In genomic region chr19:42151990-42152389, GRCm38 (mm10) we compare ENCODE assay signal across 9 mouse cellular contexts. TPM values are rescaled to one million over a fixed set of nuclear protein-coding genes. Genes with fewer than 3 reads are reported as not detected.
DNase-seq lines count a peak whose midpoint lies in the region; ATAC-seq lines count a peak whose summit lies in the region.
"Had no signal": no experiment of that assay in that cellular context is flagged by ENCODE, and none has a peak within 500 bp of the region (broad histone marks: within the 10 kb centered on the region; RNA-seq: fewer than 3 reads in every experiment).

No protein-coding gene starts in this region.

- no peak overlapping the region for H3K4me2 ChIP-seq in forebrain, embryonic 14.5 days (ENCODE audit: low read length)

- H3K4me1 ChIP-seq in forebrain, embryonic 14.5 days (ENCODE audit: control insufficient read depth, insufficient read depth, low read length): 0 out of 2 replicates have a peak, but pooled peaks cover 8% of the 10 kb centered on the region

- no peak overlapping the region for H3K27ac ChIP-seq in forebrain, embryonic 14.5 days (ENCODE audit: low read depth, low read length)

- no peaks in the 10 kb centered on the region for H3K9me3 ChIP-seq in forebrain, embryonic 14.5 days (replicated peaks; ENCODE audit: control insufficient read depth, low read length)
- H3K9me3 ChIP-seq: megakaryocyte, embryonic 14.5 days had no signal

- DNase-seq in MN1 (ENCODE audit: low spot score): peak; percentile 82
- DNase-seq in cerebellum, adult 11 months: peak; percentile 89
- DNase-seq in forebrain, embryonic 14.5 days (ENCODE audit: low spot score): peak; percentile 88
- DNase-seq in heart, postnatal 4 days: peak; percentile 92
- DNase-seq in layer of hippocampus, postnatal 14 days (ENCODE audit: low spot score in 2 of 2): peak; percentile 87 to 89
- DNase-seq in lung, postnatal 10 days: peak; percentile 93
- DNase-seq in right cerebral cortex, postnatal 10 days (ENCODE audit: low spot score in 2 of 2): peak; percentile 84 to 85
- peak; percentile 88 for DNase-seq in urinary bladder, postnatal 14 days (ENCODE audit: low spot score)

- peaks cover 7% of the 10 kb centered on the region for H3K27me3 ChIP-seq in forebrain, embryonic 14.5 days (replicated peaks; ENCODE audit: control insufficient read depth, insufficient read depth, low read length)

- 2% methylated on average over 6 of the region's 6 CpGs for WGBS in forebrain, embryonic 14.5 days

- ATAC-seq in forebrain, embryonic 14.5 days: peak; percentile 53

- H3K9ac ChIP-seq in forebrain, embryonic 14.5 days (ENCODE audit: low read length): no peak overlapping the region

- no peaks in the 10 kb centered on the region for H3K36me3 ChIP-seq in forebrain, embryonic 14.5 days (ENCODE audit: control insufficient read depth, insufficient read depth, low read length)

- no peak overlapping the region for H3K4me3 ChIP-seq in forebrain, embryonic 14.5 days (ENCODE audit: low read depth, low read length)
- H3K4me3 ChIP-seq: megakaryocyte, embryonic 14.5 days had no signal

RNA-seq across cellular contexts. Expression of gene Marveld1, which starts 4.8 kb away (rescaled TPM):
- 2.2 and 3.1 TPM in 2 replicates for polyA plus RNA-seq in forebrain, embryonic 14.5 days (2014; fragmentation: Nextera tagmentation; extraction: Ambion mirVana)
- total RNA-seq in heart, postnatal 4 days (2021): 10 to 100 TPM; 37.3 to 40.7 TPM
- total RNA-seq in layer of hippocampus, postnatal 14 days (2021): 1 to 10 TPM; 9.2 TPM

RNA-seq across cellular contexts. Expression of gene Zfyve27, which starts 11.8 kb away (rescaled TPM):
- 19.5 and 28.0 TPM in 2 replicates for polyA plus RNA-seq in forebrain, embryonic 14.5 days (2014; fragmentation: Nextera tagmentation; extraction: Ambion mirVana)
- 10 to 100 TPM; 28.4 to 32.4 TPM for total RNA-seq in heart, postnatal 4 days (2021)
- 10 to 100 TPM; 95.0 to 99.2 TPM for total RNA-seq in layer of hippocampus, postnatal 14 days (2021)

RNA-seq across cellular contexts. Expression of gene Avpi1, which starts 23.1 kb away (rescaled TPM):
- 9.5 and 13.0 TPM in 2 replicates for polyA plus RNA-seq in forebrain, embryonic 14.5 days (2014; fragmentation: Nextera tagmentation; extraction: Ambion mirVana)
- total RNA-seq in heart, postnatal 4 days (2021): 10 to 100 TPM; 17.9 to 19.5 TPM
- total RNA-seq in layer of hippocampus, postnatal 14 days (2021): 10 to 100 TPM; 18.6 to 19.2 TPM

RNA-seq across cellular contexts. Expression of gene Sfrp5, which starts 50.1 kb away (rescaled TPM):
- 0.78 and 0.81 TPM in 2 replicates for polyA plus RNA-seq in forebrain, embryonic 14.5 days (2014; fragmentation: Nextera tagmentation; extraction: Ambion mirVana)
- 1 to 10 TPM in 1 of 2 experiments, under 1 TPM in 1; 0.54 to 1.3 TPM for total RNA-seq in heart, postnatal 4 days (2021)
- 1 to 10 TPM in 1 of 2 experiments, under 1 TPM in 1; 0.26 to 1.7 TPM for total RNA-seq in layer of hippocampus, postnatal 14 days (2021)
